Mouse (Mus musculus) c-Kit-negative CD71-positive TER-119-positive erythroid progenitor cells, embryonic 14.5 days (primary cell): ENCODE results near the gene Sgcd.
"Not testable (repeated sequence)": the region's sequence is repeated elsewhere in the genome, so short reads cannot be mapped to it uniquely, and the experiment has no call there.

Experiments used
- DNase-seq: peaks from one replicate; pipeline ENCODE4 v3.0.0-alpha.2; 2013; ENCODE audit warnings: low read depth, low spot score

The Sgcd gene

DNA sequence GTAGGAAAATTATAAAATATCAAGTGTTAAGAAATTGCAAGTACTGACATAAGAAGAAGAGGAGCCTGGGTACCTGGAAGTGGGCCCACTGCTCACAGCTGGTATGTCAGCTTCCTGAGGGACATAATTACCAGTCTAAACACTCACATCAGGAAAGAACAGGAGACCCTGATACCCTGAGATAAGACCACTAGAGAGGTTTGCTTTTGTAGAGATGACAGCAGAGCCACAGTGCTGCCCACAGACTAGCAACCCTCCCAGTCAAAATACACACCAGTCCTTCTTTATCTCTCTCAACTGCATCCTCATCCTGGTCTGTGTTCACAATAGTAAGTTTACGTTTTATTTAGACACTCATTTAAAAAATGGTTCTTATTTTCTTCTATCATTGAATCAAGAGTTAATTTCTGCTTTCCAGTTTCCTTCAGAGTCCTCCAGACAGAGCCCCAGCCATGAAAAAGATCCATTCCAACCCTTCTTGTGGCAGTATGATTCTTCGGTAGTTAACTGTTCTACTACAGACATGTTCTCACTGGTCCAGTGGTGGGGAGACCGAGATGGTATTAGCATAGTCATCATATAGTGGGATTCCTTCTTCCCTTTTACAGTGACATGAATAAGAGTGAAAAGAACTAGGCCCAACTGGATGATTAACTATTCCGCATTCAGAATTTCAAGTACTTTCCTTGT lies 211.4 kb downstream of the Sgcd start:
- no peak for DNase-seq

DNA sequence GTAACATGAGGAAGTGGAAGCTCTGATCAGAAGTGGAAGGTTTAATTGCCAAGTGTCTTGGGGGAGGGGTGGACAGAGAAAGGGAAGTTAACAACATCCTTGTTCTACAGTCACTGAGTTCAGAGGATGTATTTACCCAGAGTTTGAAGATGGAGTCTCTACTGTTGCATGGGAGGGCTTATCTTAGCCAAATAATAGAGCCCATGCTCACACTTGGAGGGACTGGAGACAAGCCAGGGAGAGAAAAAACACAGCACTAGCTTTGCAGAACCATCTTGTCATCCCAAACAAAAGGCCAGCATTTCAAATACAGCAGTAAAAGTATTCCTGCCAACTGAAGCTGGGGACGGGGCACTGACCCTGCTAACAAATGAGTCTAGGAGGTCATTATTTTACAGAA lies 212.8 kb downstream of the Sgcd start:
- DNase-seq = no peak

DNA sequence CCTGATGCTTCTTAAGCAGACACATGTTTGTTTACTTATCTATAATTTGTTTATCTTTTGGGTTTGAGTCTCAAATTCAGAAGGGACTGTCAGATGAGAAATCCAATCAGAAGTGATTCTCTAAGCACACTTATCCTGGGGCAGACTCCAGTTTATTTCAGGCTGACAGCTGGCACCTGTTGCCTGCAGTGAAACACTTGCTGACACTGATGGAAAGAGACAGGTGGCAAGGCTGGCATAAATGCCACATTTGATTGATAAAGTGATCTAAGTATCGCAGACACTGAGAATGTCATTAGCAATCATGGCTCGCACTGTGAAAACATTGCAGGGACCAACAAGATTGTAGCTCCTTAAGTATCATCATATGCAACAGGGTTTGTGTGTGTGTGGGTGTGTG lies 222.9 kb downstream of the Sgcd start:
- no peak for DNase-seq

DNA sequence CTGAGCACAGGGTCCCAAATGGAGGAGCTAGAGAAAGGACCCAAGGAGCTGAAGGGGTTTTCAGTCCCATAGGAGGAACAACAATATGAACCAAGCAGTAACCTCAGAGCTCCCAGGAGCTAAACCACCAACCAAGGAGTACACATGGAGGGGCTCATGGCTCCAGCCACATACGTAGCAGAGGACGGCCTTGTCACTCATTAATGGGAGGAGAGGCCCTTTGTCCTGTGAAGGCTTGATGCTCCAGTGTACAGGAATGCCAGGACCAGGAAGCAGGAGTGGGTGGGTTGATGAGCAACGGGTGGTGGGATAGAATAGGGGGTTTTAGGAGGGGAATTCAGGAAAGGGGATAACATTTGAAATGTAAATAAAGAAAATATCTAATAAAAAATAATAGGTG lies 225.2 kb downstream of the Sgcd start:
- DNase-seq = not testable (repeated sequence)

DNA sequence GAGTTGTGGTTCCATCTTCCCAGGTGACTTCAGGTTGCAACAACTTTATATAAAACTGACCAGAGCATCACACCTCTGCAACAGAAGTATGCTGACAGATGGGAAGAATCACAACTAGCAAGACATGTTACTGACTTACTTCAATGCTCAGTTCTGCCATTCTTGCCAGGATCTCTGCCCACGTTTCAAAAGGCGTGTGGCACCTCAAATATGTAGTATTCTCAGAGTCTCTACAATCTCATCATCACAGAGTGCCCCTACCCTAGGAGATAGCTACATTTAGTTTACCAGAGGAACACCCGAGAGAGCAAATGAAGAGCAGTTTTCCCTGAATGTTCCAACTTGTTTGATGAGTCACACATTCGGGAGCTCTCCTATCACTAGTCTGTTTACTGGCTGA lies 229.8 kb downstream of the Sgcd start:
- DNase-seq = no peak

DNA sequence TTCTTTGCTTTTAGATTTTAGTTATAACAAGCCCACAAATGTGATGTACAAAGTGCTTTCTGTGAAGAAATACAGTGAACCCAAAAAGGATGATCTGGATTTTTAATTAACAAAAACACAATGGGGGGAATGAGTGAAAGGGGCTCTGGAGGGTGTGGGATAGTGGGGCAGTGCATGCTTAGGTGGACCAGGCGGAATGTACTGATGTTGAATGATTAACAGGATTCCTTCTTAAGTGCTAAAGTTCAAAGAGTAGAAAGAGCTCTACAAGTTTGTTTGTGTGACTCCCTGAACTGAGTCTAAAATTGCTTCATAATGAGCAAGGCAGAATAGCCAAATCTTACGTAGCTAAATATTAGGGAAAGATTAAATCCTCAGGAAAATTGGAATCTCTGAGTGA lies 246.0 kb downstream of the Sgcd start:
- no peak for DNase-seq

DNA sequence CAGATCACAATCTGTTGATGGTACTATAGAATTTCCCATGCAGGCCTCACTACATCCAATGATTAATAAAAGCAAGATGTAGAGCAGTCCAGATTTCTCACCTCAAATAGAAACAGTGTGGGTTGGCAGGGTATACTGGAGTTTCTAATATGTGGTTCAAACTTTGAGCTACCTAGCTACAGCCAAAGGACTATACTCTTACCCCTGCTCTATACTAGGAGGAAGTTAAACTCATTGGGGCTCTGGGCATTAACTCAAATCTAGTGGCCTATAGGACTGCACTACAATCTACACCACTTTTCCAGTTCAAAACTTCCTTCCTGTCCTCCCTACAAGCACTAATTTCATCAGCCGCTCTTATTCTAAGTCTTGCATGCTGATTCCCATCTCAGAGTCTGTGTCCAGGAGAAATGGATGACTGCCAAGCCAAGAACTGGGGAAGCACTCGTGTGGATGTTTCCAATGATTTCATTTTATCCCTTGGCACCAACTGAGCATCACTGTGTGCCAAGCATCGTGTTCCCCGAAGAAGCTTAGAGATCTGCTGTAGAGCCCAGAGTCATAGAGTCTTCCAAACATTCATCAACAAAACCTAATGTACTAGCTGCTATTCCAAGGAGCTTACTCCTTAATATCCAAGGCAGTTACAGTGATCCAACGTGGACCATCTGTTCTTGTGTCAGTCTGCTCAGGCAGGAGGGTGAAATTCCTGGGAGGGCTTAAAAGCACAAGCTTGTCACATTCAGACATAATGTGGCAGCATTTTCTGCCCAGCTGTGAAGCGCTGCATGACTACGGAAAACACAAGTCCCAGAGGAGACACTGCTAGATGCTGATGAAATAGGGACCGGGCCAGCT lies 283.6 kb downstream of the Sgcd start:
- DNase-seq = no peak

DNA sequence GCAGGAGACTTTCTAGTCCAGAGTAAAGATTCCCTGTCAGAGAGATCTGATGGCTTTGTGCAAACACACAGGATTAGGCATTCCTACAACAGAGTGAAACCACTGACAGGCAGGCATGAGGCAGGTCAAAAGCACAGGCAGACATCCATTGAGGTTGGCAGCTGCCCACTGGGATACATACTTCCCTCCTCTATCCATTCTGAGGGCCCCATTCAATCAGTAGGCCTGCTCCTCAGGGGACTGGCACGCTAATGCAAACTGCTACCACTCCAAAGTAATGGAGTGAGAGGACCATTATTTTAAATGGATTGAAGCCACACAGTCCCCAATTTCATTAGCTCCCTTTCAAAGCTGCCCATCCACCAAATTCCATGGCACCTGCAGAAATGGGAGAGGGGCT lies 293.2 kb downstream of the Sgcd start:
- no peak for DNase-seq

DNA sequence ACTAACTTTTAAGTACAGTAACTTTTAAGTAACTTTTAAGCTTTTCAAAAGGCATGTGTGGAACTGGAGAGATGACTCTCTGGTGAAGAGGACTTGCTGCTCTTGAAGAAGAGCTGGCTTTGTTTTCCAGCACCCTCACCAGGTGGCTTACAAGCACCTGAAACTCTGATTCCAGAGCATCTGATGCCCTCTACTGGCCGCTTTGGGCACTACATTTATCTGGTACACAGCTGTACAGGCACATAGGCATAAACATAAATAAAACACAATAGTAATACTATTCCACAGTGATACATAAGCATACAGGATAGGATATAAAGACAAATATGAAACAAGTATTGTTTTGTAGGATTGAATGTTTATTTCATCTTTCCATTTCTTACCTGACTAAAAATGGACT lies 330.6 kb downstream of the Sgcd start:
- DNase-seq = peak; percentile 9

DNA sequence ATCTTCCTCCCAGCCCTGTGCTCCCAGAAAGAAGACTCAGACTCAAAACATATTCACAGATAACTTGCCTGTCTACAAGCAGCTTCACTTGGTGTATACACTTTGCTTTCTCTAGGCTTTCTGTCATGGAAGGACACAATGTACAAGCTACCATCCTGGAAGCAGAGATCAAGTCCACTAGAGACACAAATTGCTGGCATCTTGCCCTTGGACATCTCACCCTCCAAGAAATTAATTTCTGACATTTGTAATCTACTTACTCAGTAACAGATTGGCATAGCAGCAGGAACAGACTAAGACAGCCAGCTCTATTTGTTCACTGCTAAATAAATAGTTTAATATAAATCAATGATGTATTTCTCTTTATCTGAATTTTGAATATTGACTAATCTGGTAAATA lies 342.9 kb downstream of the Sgcd start:
- no peak for DNase-seq

DNA sequence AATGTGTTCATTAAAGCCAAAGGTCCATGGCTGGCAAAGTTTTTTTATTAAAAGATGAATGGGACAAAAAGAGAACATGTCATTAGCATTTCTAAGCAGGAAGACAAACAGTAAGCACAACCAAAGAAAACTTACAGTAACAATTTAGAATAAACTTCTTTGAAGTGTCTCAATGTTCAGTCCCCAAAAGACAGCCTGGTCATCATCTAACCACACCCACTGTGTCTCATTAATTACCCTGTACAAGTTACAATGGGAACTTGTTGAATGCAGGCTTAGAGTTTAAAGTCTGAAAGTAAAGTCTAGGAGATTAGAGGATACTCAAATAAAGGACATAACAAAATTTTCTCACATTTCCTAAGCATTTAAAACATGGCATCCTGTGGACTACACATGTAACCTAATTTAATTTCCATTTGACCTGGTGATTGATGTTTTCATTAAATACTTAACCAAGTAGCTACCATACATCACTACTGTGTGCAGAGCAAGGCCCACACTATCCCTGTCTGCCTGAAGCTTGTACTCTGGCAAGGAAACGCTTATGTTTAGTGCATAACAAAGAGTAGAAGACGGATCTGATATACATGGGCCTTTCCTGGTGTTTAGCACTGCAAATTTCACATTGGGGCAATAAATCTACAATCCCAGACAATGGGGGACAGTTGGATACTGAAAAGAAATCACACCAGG lies 347.1 kb downstream of the Sgcd start:
- no peak for DNase-seq

DNA sequence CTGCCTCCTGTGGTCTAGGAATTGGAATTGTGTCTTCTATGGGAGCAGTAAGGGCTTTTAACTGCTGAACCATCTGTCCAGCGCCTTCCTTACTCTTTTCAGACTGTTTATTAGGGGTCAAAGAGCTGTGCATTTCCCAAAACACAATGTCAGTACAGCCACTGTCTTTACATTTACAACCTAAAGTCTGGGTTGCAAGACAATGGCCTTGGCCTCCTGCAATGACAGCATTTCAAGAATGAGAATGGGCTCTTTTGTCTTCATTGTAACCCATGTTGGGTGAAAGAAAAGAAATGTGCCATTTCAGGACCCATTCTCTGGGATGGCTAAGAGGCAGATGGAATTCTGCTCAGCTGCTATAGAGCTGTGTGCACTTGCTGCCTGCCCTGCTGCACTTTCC lies 348.2 kb downstream of the Sgcd start:
- no peak for DNase-seq

DNA sequence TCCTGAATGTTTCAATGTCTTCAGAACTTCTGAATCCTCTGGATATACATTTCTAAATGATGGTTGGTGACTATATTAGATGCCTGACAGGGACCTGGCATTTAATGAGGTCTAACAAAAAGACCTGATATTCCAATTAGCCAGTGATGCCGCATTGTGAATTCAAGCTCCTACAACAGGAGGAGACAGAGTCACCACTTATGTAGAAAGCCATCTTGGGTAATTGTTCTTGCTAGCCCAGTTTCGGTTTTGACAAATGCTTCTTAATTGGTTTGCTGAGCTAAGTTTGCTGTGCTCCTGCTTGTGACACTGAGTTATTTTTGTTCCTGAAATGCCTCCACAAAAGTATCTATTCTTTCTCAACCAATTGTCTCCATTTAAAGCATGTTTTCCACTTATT lies 358.6 kb downstream of the Sgcd start:
- DNase-seq = no peak

DNA sequence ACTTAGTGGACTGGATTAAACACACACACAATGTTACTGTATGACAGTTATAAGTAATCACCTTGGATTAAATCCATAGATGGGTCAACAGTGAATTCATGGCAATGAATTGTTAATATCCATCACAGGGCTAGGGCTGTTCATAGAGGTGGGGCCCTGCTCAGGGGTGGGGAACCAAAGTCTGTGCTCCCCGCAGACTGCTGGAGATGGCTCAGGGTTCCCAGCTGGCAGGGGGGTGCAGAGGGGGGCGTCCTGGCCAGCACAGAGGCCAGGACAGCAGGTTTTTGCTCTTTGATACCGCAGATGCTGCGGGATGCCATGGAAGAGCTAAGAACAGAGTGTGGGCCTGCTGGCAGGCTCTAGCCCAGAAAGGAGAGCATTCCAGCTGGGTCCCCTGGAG lies 378.9 kb downstream of the Sgcd start:
- no peak for DNase-seq

DNA sequence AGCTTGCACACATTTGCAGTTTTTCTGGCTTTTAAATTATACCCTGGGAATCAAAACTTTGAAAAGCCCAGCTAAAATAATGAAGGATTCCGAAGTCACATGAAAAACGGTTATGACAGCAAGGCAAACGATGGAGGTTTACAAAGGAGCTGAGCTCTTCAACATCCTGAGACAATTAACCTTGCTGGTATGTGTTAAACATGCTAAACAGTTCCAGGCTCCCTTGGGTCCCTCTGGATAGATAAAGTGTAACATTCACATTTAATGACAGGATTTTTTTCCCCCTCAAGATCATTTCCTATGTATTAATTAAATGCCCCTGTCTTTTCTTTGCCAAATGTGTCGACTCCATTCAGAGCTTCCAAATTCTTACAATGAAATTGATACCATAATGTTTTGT lies 414.1 kb downstream of the Sgcd start:
- no peak for DNase-seq

DNA sequence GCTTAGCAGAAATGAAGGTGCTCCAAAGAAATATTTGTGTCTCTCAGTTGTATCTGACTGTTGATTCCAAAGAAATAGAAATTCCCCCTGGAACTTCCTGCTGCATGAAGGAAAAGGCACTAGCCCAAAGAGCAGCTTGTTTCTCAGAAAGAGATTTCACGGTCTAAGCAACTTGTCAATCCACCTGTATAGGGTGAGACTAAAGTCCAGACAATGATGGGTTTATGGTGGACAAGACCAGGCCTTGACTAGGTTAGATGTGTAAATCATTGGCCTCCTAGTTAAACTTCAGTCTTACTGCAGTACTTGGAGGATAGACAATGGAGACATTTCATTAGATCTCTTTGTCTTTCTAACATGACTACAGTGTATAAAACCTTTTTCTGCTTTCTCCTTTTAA lies 420.3 kb downstream of the Sgcd start:
- no peak for DNase-seq

DNA sequence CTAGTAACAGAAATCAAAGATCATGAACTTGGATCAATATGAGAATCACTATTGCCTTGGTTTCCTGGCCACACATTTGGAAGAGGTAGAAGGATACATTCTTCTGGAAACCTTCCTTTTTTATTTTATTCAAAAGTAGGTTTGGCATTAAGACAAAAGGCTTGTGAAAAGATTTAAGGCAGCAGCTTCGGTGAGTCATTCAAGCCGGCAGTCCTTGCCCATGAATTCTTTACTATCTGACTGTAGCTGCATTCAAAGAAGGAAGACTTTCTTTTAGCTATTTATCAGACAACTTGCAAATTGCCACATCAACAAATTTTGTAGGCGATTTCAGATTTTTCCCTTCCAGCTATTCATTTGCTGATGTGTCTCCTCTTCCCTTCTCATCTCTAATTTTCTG lies 422.6 kb downstream of the Sgcd start:
- no peak for DNase-seq

DNA sequence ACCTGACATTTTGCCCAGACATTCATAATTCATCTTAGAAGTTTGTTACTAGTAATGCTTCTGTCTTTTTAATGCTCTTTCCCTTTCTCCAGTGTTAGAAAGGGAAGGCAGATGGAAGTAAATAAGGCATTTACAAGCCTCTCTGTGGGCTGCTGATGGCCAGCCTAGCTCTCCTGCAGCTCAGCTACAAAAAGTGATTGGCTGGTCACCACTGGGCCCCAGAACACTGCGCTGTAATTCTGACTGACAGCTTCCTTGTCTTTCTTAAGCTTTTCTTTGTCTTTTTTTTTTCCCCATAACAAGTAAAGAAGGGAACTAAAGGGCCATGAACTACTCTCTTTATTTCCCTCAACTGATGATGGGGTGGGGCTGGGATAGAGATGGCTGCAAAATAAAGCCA lies 463.9 kb downstream of the Sgcd start:
- no peak for DNase-seq

DNA sequence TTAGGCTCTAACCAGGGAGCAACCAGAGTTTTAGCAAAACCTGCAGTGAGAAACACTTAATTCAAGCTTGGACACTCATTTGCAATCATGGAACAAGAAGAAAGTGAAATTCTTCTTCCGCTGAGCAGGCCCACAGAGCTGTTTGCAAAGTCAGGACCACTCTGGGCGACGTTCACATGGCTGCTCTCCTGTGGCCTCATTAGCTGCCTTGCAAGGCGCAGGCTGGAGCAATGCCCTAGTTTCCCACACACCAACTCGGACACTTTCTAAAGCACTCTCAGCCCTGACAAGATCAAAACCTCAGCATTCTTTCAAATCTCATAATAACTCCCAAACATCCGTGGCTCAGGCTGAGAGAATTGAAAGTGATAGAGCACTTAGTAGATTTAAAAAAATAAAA lies 480.7 kb downstream of the Sgcd start:
- DNase-seq = no peak

DNA sequence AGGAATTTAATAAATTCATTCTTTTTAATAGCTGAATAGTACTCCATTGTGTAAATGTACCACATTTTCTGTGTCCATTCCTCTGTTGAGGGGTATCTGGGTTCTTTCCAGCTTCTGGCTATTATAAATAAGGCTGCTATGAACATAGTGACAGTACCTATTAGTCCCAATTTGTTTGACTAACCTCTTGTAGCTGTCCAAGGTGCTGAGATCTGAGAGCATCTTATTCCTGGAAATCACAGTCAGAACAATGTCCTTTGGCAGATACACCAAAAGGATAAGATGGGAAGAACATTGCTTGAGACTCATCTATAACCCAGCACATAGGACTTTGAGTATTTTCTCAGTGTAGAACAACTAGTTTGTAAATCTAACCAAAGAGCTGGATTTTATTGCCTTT lies 485.5 kb downstream of the Sgcd start:
- DNase-seq = not testable (repeated sequence)

DNA sequence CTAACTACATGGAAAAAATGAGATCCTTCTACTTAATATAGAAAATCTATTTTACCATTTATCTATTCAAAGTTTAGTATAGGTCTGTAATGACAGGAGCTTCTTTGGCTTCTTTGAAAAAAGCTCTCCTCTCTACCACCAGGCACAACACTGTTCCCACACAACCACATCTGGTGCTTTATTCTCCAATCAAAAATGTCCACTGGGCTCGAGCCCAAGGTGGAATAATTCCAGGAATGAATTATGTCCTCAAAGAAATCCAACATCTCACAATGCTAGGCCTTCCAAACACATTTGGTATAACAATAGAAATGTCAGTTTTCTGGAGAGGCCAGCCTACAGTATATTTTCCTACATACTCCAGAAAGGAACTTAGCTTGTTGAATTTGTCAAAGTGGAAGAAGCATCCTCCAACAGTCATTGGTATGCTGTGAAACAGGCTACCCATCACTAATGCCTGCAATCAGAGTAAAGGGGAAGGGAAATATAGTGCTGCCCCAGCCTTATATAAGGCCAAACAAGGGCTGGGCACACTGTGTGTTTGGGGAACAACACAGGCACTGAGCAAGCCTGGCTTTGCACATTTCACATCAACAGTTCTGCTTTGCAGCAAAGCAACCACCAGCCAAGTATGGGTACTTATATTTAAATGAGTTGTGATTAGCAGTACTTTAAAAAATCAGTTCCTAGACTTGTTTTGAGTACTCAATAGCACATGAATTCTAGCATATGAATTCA lies 515.1 kb downstream of the Sgcd start:
- no peak for DNase-seq

DNA sequence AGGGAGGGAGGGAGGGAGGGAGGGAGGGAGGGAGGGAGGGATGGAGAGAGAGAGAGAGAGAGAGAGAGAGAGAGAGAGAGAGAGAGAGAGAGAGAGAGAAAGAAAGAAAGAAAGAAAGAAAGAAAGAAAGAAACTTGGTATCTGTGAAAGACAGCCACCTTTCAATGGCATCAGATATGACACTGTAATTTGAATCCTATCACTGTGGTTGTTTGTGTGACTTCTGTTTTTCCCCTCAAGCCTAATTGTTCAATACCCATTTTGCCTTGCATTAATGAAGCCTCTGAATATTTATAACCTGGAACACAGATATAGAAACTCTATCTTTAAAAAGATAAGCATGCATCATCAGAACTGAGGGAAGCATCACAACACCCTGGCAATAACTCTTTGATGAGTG lies 528.1 kb downstream of the Sgcd start:
- not testable (repeated sequence) for DNase-seq
